Mouse (Mus musculus): ENCODE results near the gene Rbm18.

GRCm38 (mm10) chr2:36179487-36179886 is 42.9 kb upstream of the Rbm18 start:
- no peak for TF ChIP-seq CTCF (IDR thresholded peaks at IDR 0.05; ENCODE audit: extremely low read depth, insufficient read length, insufficient replicate concordance, low read depth, low read length)
- TF ChIP-seq POLR2A (IDR thresholded peaks at IDR 0.05; ENCODE audit: low read depth, low read length) = no peak
